Mouse (Mus musculus): ENCODE measurements around the gene Olfr107.

Olfr107 gene

DNA sequence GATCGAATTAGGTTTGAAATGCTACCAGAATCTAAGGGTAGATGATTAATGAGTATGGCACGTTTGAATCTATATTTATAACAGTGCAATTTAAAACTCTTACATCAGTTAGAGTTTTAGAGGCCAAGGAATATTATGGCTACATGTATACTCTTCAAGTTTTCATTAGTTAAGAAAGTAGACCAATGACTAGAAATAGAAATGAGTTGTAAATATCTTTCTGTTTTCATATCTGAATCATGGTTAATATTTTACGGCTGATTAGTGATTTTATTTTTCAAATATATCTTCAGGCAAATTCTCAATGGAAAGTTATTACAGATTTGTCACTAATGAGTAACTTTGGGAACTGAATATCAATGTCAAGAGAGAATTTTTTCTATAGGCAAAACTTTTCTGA is at the start of gene Olfr107:
Gene Olfr107, plus strand, starts transcription at position 301 of the 400 bp plus-strand sequence.
- no peak for DNase-seq (ENCODE audit: low spot score)

DNA sequence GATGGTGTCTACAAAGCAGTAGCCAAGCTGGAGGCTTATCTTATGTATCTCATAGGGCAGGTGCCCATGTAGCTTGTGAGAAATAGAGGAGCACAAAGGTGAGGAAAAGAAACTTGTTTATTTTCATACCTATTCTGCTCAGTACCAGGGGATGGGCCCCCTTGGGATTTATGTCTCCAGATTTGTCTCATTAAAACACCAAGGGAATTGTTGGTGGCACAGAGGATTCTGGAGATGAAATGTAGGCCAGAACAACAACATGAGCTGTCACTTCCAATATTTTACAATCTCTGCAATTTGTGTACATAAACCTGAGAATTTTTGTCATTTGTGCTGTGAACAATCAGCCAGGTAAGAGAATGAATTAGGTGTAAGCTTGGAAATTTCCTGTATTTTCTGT is 39.7 kb upstream of the Olfr107 start, which contains the start of gene Olfr104-ps:
Gene Olfr104-ps, plus strand, starts transcription at position 301 of the 400 bp plus-strand sequence.
- DNase-seq (ENCODE audit: low spot score) = no peak

DNA sequence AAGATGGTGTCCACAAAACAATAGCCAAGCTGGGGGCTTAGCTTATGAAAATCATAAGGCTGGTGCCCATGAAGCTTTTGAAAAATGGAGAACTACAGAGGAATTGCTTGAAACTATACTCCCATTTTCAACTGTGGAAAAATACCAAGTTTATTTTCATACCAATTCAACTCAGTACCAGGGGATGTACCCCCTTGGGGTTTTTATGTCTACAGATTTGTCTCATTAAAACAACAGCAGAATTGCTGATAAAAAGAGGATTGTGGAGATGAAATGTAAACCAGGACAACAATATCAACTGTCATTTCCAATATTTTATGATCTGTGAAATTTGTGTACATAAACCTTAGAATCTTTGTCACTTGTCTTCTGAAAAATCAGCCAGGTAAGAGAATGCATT is 20.3 kb upstream of the Olfr107 start, which contains the start of gene Olfr105-ps:
Gene Olfr105-ps, plus strand, starts transcription at position 301 of the 400 bp plus-strand sequence.
- no peak for DNase-seq (ENCODE audit: low spot score)

DNA sequence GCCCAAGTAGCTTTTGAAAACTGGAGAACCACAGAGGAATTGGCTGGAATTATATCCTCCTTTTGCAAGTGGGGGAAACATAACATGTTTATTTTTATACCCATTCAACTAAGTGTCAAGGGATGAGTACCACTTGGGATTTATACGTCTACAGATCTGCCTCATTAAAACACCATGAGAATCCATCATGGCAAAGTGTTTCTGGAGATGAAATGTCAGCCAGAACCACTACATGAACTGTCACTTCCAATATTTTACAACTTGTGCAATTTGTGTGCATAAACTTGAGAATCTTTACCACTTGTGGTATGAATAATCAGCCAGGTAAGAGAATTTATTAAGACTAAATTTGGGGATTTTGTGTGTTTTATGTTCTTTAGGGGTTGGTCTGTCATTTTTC is 8.9 kb upstream of the Olfr107 start, which contains the start of gene Olfr106-ps:
Gene Olfr106-ps, plus strand, starts transcription at position 301 of the 400 bp plus-strand sequence.
- no peak for DNase-seq (ENCODE audit: low spot score)

DNA sequence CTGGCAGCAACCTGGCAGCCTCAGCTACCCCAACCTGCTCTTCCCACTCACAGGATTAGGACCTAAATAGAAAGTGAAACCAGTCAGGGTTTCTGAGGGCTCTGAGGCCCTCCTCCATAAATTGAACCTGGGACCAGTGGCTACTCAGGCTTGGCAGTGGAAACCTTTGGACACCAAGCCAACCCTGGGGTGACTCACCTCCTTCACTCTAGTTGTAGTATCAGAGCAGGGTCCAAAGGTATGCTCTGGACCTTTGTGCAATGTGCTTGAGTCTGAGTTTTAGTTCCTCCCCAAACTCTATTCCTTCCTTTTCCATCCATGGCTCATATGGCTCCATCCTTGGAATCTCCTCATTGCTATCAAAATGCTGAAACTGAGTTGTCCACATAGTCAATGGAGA is 14.4 kb downstream of the Olfr107 start:
- no peak for DNase-seq (ENCODE audit: low spot score)

GRCm38 (mm10) chr17:37445180-37445579 is 46.2 kb downstream of the Olfr107 start, which contains the start of gene Olfr108:
Olfr108 (plus strand) TSS chr17:37445480.
- DNase-seq (ENCODE audit: low spot score) = no peak

Data from layer of hippocampus, adult 9-10 months (tissue).